Mouse (Mus musculus) lung, adult 2 months (tissue): ENCODE measurements at regions not wholly inside any gene's neighbourhood (a gene's known extent, or its start where the extent isn't known, plus 50 kb on each side); places are given as distances from the start of the nearest gene placed in this dataset.

ENCODE experiments used
- CTCF ChIP-seq: fragments of 200-500 bp; IDR thresholded peaks from 2 replicates; pipeline ENCODE4 v1.5.1; 2011; ENCODE audit warnings: mild to moderate bottlenecking, low read length, control low read depth; ENCODE audit not compliant: insufficient read depth
- POLR2A ChIP-seq: fragments of 200-500 bp; IDR thresholded peaks from 2 replicates; pipeline ENCODE4 v1.6.1; 2011; ENCODE audit warnings: low read depth, mild to moderate bottlenecking, control low read depth, low read length, borderline replicate concordance; ENCODE audit errors: extremely low read depth

DNA sequence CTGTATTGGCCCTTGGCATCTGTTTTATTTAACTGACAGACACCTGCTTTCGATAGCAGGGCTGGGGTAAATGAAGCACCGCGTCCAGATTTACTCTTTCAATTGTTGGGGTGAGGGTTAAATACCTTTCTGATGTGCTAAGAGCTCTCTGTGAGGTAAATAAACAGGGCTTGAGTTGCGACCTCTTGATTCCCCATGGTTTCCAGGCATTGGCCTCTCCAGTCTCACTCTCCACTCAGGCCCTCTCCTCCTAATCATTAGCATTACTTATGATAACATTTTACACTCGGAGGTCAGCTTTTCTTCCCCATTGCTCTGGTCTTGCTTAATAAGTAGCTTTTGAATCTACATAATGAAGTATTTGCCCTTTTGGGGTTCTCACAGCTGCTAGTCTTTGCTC, 88.9 kb upstream of the Med13l start:
- TF ChIP-seq POLR2A = no peak
- no peak for TF ChIP-seq CTCF
